Mouse (Mus musculus) heart, postnatal 0 days (tissue): Measurements from ENCODE around the gene Snai1. TPM values are rescaled to one million over a fixed set of nuclear protein-coding genes. Genes with fewer than 3 reads are reported as not detected.

Source experiments
- ATAC-seq: fragments of 200-750 bp; cut with Nextera tagmentation; 2 replicates; pipeline ENCODE4 v1.8.0; 2017; ENCODE audit warnings: low read depth, moderate number of reproducible peaks, moderate library complexity; ENCODE audit not compliant: insufficient read depth
- DNase-seq: peaks from one replicate; pipeline ENCODE4 v3.0.0-alpha.2; 2016; ENCODE audit warnings: low spot score
- H3K27ac ChIP-seq: fragments of 300-500 bp; sonication (generic); 2 replicates; pipeline ENCODE4 v1.5.1; 2014; ENCODE audit warnings: low read depth, mild to moderate bottlenecking
- H3K27me3 ChIP-seq: fragments of 300-500 bp; sonication (generic); 2 replicates; pipeline ENCODE4 v1.6.1; 2014; ENCODE audit warnings: low read length, mixed read lengths; ENCODE audit not compliant: control insufficient read depth, insufficient read depth
- H3K36me3 ChIP-seq: fragments of 300-500 bp; sonication (generic); replicated peaks from 2 replicates; pipeline ENCODE4 v1.6.1; 2014; ENCODE audit warnings: low read length, mixed read lengths; ENCODE audit not compliant: control insufficient read depth, insufficient read depth
- H3K4me1 ChIP-seq: fragments of 300-500 bp; sonication (generic); 2 replicates; pipeline ENCODE4 v1.6.1; 2014; ENCODE audit warnings: antibody characterized with exemption; ENCODE audit not compliant: control insufficient read depth, insufficient read depth
- H3K4me2 ChIP-seq: fragments of 300-500 bp; sonication (generic); 2 replicates; pipeline ENCODE4 v1.6.1; 2014; ENCODE audit warnings: low read depth, mild to moderate bottlenecking, low read length, moderate library complexity
- H3K4me3 ChIP-seq: fragments of 300-500 bp; sonication (generic); 2 replicates; pipeline ENCODE4 v1.5.1; 2014; ENCODE audit warnings: low read depth, low read length
- H3K9ac ChIP-seq: fragments of 300-500 bp; sonication (generic); replicated peaks from 2 replicates; pipeline ENCODE4 v1.6.1; 2014; ENCODE audit warnings: low read depth, low read length, mixed read lengths
- H3K9me3 ChIP-seq: fragments of 300-500 bp; sonication (generic); replicated peaks from 2 replicates; pipeline ENCODE4 v1.6.1; 2016; ENCODE audit warnings: low read length; ENCODE audit not compliant: control insufficient read depth
- CTCF ChIP-seq: IDR thresholded peaks from 2 replicates; pipeline ENCODE4 v1.5.1; 2016; ENCODE audit warnings: antibody characterized with exemption, control low read depth, low read depth
- EP300 ChIP-seq: IDR thresholded peaks from 2 replicates; pipeline ENCODE4 v1.6.1; 2016; ENCODE audit warnings: antibody characterized with exemption, low read depth
- WGBS: fragments of 180-500 bp; shearing (Covaris S2); extraction: QIAGEN DNeasy Blood & Tissue Kit; methylation state at CpG from one replicate; pipeline ENCODE4 v1.1.7; 2014; 5-methylcytosine and 5-hydroxymethylcytosine counted together
- polyA plus RNA-seq: library from polyadenylated mRNA; unstranded; fragments of >200 nt; fragmentation: Nextera tagmentation; extraction: Ambion mirVana; gene quantifications from 2 replicates; pipeline ENCODE4 v1.2.1, GENCODE M21; 2015
- total RNA-seq: library from RNA; depleted of rRNA; stranded (reverse); fragments of >200 nt; gene quantifications from 2 replicates; pipeline ENCODE4 v1.2.3, GENCODE M21; 2014; ENCODE audit warnings: low replicate concordance

Snai1 gene
- total and polyA plus RNA-seq, 2 experiments from 2014 or later: 6.0 TPM; not detected in 1

DNA sequence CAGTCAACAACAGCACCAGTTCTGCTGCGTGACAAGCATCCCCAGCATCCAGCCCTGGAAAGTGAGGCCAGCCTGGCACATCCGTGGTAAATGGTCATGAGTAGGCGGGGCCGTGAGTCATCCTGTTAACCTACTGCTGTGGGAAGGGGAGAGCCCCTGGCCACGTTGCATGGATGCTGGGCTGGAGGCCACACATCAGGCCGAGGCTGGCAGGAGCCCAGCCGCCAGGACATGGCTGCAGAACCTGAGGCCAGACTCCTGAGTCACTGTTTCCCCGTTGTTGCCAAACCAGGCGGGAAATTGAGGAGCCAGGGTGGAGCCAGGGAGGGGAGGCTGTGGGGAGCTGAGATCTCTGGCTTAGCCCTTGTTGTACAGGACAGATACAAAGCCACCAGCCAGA lies 36.8 kb downstream of the Snai1 start:
- no peak overlapping the region for H3K27ac ChIP-seq
- no peaks in the 10 kb centered on the region for H3K36me3 ChIP-seq
- no peaks in the 10 kb centered on the region for H3K9me3 ChIP-seq
- no peak for DNase-seq
- H3K4me1 ChIP-seq: peaks cover 5% of the 10 kb centered on the region; the same call in 1 of the 2 replicates
- ATAC-seq: peak; percentile 24; the same call in 1 of the 2 replicates
- no peaks in the 10 kb centered on the region for H3K27me3 ChIP-seq
- WGBS: 54% methylated on average over 9 of the region's 9 CpGs
- H3K4me2 ChIP-seq: no peak overlapping the region
- TF ChIP-seq EP300 (no peak), CTCF (no peak)
- no peak overlapping the region for H3K9ac ChIP-seq
- no peak overlapping the region for H3K4me3 ChIP-seq

DNA sequence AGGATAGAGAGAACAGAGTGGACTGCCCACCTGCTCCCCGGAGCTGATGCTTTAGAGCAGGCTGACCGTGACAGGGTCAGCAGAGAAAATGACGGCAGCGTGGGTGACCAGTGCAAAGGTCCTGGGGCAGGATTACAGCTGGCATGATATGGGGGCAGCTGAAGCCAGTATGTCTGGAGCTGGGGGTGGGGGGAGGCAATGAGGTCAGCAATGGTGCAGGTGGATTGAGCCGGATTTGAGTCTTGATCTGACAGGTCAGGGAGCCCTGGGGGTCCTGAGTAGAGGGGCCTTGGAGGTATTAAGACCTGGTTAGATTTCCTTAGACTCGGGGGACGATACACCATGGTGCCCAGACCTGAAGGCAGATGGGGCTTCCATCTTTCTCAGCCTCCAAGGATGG lies 37.6 kb downstream of the Snai1 start:
- 94% methylated on average over 7 of the region's 7 CpGs for WGBS
- H3K36me3 ChIP-seq: no peaks in the 10 kb centered on the region
- no peak for TF ChIP-seq EP300
- TF ChIP-seq CTCF: no peak

DNA sequence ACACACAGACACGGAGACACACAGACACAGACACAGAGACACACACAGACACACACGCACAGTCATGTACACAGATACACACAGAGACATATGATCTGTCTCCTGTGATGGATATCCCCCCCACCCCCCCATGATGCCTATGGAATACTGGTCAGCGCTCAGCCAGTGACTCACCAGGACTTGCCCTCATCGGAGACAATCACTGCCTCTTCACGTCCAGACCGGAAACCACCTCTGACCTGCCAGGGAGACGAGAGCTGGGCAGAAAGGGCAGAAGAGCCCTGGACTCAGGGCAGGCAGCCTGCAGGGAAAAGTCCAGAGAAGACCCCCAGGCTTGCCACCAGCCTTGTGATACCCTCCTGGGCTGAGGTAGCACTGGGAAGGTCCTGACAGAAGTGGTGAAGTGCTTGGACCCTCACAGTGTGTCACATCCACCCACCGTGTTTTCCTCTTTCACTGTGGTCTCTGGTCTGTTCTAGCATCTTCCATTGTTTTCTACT lies 38.2 kb downstream of the Snai1 start:
- Histone ChIP-seq H3K36me3 (no peaks in the 10 kb centered on the region), H3K4me1 (no peaks in the 10 kb centered on the region), H3K9ac (no peak overlapping the region), H3K27me3 (no peaks in the 10 kb centered on the region), H3K4me2 (no peak overlapping the region), H3K9me3 (no peaks in the 10 kb centered on the region), H3K4me3 (no peak overlapping the region), H3K27ac (no peak overlapping the region)
- DNase-seq (no peak), ATAC-seq (no peak)
- 78% methylated on average over 8 of the region's 8 CpGs for WGBS
- no peak for TF ChIP-seq EP300
- no peak for TF ChIP-seq CTCF

More for the DNA sequence above, 37.6 kb downstream of the Snai1 start:
- Histone ChIP-seq H3K9me3 (no peaks in the 10 kb centered on the region), H3K9ac (no peak overlapping the region), H3K27ac (no peak overlapping the region), H3K27me3 (no peaks in the 10 kb centered on the region), H3K4me3 (no peak overlapping the region), H3K4me2 (no peak overlapping the region), H3K4me1 (no peaks in the 10 kb centered on the region)
- ATAC-seq (no peak), DNase-seq (no peak)

GRCm38 (mm10) chr2:167577186-167577785 lies 39.3 kb downstream of the Snai1 start:
- H3K27me3 ChIP-seq: no peaks in the 10 kb centered on the region
- 66% methylated on average over 9 of the region's 9 CpGs for WGBS
- H3K9ac ChIP-seq: no peak overlapping the region
- H3K4me3 ChIP-seq: no peak overlapping the region
- no peak for TF ChIP-seq CTCF
- TF ChIP-seq EP300: no peak
- H3K27ac ChIP-seq: no peak overlapping the region
- ATAC-seq (no peak), DNase-seq (no peak)
- H3K4me2 ChIP-seq: no peak overlapping the region
- H3K36me3 ChIP-seq: no peaks in the 10 kb centered on the region
- H3K9me3 ChIP-seq: no peaks in the 10 kb centered on the region
- H3K4me1 ChIP-seq: no peaks in the 10 kb centered on the region

DNA sequence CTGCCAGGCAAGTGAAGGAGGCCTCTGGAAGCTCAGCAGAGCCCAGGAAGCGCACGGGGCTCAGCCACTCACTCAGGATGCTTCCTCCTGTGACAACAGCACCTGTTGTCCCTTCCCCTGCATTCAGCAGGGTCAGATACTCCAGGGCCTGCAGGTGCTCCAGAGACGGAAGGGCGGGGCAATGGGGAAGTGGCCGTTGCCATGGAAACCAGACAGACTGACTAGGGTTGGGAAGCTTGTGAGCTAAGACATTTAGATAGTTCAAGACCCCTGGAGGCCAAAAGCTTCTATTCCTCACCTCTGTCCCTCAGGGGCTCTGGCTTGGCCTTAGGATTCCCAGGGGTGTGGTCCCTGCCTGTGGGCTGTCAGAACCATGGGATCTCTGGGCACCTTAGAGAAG lies 40.5 kb downstream of the Snai1 start:
- Histone ChIP-seq H3K36me3 (no peaks in the 10 kb centered on the region), H3K4me1 (peaks cover 6% of the 10 kb centered on the region; the same call in 1 of the 2 replicates), H3K4me3 (no peak overlapping the region), H3K27ac (no peak overlapping the region), H3K27me3 (no peaks in the 10 kb centered on the region), H3K4me2 (no peak overlapping the region), H3K9ac (no peak overlapping the region), H3K9me3 (no peaks in the 10 kb centered on the region)
- no peak for TF ChIP-seq CTCF
- TF ChIP-seq EP300: no peak
- ATAC-seq (no peak), DNase-seq (no peak)
- WGBS: 50% methylated on average over 5 of the region's 5 CpGs
